Mouse (Mus musculus) mesoderm, embryonic 11.5 days (tissue): Measurements from ENCODE around the gene Camkmt.

Experiments
- DNase-seq: peaks from one replicate; pipeline ENCODE4 v3.0.0-alpha.2; 2012; ENCODE audit warnings: low read depth, low spot score

The Camkmt gene

DNA sequence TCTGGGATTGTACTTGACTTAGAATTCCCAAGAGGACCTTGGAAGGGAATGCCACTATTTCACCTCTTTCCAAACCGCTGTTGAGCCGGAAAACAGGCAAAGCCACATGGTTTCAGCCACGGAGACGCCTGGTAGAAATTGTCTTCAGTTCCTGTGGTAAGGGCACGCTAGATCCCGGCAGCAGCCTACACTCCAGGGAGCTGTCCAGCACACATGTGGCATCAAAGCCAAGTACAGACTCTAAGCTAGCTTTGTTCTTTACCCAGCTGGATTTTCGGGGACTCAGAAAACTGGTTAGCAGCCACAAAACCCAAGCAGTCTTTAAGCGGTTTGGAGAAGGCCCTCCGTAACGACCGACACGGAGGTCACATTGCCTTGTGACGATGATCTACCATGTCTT, 281.7 kb downstream of the Camkmt start:
- DNase-seq: peak; percentile 42

DNA sequence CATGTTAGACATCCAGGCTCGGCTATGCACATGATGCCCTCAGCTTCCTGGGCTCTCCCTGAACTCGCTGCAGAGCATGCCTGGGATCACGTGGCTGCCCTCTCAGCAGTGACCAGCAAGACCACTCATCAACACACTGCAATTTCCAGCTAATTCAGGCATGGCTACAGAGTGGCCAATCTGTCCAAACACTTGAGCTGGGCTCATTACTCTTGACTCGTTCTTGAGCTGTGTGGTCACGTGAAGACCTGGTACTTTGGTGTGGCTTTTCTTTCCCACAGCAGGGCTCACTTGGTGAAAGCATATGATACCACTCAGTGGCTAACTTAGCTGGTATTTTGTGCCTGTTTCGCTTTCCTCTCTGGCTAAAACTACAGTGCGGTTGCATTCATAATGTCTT, 282.2 kb downstream of the Camkmt start:
- no peak for DNase-seq

DNA sequence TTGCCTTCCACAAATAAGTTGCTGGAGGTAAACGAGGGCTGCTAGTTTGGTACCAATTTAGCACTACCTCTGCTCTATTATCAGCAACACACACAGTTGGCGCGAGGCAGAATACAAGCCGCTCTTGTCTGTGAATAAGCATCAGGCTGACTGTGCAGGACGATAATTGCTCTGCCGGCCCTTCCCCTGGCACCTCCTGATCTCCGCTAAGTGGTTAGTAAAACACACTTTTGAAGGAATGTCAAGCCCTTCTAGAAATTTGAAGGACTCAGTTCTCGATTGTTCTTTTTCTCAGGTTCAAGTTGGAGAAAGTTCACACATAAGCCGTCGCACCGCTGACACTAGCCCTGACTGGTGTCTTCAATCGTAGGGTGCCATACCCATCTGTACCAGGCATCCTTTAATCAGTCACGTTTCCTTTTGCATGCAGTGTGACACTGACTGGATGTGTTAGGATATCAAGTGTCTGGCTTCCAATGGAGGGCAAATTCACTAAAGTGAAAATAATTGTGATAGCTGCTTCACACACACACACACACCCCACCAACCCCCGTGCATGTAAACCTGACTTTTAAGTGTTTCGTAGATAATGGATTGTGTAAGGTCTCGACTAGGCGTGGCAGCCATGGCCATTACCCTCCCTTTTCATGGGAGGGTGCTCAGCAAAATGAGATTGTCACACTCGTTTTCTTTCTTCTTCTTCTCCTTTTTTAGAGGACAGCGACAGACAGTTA, 283.9 kb downstream of the Camkmt start:
- DNase-seq: no peak

DNA sequence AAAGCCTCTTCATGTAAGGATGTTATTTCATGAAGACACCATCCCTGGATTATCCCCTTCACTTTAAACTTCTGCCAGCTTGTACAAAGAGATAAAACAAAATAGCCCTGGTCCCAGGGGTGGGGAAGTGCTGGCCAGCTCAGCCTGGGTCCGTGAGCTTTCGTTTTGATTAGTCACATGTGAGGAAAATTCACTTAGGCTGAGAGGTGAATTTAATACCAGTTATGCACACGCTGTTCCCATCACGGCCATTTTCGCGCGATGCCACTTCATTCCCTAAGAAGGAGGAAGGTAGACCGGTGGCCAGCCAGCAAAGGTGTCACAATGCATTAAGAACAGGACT, 284.5 kb downstream of the Camkmt start:
- DNase-seq: no peak

DNA sequence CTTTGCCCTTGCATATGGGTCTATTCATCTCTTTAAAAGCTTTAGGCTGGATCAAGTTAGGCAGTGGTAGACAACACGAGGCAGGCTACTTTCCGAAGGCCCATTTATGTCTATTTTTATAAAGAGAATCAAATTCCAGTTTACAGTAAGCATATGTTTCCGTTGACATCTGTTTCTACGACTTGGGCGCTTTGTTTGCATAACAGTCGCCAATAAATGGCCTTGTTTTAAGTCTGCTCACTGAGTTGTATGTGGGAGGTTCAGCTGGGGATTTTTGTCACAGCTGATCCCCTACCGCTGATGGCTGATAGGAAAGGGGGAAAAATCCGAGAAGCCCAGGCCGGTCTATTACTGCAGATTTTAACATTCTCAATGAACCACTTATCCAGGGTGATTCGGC, 285.2 kb downstream of the Camkmt start:
- DNase-seq: no peak

DNA sequence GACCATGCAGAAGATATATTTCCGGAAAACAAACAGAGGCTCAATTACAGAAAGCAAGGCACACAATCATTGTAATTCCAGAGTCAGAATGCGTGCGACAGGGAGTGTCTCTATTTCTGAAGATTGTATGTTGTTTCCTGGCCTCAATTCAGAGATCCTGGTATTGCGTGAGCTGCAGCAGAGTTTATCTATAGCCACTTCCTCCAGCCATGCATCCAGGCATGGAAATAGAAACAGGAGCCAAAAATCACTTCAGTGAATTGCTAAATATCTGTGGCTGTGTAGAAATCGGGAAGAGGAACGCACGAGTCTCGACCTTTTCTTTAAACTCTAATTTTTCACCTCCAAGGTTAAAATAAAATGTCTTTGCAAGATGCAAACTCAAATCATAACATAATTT, 287.1 kb downstream of the Camkmt start:
- DNase-seq: no peak

DNA sequence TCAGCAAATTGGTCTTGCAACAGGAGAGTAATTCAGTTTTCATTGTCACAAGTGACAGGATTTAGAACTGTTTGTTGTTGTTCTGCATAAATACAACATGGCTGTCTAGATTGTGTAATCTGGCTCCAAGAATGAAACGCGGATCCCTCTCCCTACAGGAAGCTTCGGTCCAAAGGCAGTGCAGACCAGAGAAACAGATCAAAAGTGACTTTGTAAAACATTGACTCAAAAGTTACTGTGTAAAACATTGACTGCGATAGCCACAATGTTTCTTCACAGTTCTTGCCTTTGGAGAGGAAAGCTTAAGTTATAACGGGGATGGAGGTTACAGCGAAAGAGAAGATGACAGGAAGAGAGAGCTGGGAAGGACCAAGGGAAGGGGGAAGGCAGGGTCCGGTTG, 288.7 kb downstream of the Camkmt start:
- no peak for DNase-seq

DNA sequence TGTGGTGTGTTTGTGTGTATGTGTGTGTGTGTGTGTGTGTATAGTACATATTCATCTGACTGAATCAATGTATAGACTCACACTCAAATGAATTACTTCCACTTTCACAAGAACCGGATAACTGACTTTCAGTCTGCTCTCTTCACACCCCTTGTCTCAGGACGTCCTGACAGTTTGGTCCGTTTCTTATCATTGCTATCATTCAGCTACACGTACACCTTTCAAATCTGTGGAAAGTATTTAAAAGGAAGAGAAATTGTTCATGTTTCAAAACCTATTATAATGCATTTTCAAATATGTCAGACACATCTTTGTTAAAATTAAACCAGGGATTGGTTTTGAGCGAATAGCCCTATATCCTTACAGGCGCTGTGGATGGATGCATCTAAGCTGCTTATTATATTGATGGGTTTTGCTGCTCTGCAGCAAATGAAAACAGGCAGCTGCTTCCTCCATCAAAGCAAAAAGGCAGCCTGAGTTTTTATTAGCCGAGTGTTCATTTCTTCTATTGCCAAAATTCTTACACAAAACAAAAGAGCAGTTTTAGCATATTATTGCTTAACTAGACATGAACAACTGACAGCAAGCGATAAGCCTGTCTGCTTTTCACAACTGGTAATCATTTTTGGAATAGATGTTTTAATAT, 291.3 kb downstream of the Camkmt start:
- DNase-seq: no peak

DNA sequence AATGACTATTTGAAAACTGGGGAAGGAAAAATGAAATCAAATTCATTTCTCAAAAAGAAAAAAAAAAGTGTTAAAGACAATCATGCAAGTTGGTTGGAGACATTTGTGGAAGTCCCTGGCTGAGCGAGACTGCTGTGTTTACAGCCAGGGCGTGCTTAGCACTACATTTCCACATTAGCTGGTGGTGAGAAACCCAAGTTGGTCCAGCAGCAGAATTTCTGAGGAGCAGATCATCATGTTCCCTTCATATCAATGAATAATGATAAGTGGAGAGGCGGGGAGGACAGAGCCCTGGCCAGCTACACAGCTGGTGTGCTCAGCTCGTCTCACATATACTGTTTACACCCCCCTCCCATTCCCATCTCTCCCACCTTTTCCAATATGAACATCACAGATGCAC, 292.0 kb downstream of the Camkmt start:
- no peak for DNase-seq

DNA sequence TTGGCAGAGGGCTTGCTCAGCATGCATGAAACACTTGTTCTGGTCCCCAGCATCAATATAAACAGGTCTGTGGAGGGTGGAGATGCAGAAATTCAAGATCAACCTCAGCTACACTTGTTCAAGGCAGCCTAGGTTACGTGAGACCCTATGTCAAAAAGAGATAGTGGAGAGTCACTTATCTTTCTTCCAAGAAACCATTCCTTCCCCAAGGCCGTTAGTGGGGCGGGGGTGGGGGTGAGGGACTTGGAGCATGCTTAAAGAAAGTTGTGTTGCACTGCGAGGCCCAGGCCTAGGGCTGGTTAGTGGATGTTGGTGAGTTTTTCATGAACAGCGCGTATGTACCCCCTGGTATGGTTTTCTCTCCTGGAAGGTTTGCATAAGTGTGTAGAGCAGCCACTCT, 292.6 kb downstream of the Camkmt start:
- no peak for DNase-seq

DNA sequence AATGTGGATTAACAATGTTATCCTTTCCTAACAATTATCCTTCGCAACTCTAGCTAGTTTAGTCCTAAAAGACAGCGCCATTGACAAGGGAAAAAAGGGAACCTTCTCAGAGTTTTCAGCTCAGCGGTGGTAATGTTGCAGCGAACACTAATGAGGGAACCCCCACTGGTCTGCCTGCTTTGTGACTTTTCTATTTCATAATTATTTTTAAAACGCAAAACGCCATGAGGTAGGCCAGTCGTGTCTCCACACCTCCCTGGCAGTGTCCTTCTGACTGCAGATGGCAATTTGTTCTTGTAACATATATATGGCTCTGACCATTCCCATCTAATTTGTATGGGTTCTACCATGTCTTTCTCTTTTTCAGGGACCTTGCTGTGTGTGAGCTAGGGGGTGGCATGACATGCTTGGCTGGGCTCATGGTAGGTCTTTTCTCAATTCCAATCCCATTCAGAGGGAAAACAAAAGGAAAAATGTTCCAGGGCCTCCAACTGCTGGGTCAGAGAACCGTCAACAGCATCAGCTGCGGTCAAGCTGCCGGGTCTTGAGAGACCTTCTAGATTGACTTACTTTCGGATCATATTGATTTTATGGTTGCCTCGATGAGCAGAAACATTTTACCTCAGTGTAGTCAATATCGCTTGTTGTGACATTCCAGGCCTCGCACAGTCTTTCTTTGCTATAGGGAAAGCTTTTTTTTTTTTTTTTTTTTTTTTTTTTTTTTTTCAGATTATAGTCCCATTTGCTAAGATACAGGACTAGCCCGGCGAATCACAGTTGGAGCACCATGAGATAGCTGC, 302.9 kb downstream of the Camkmt start:
- DNase-seq: no peak

DNA sequence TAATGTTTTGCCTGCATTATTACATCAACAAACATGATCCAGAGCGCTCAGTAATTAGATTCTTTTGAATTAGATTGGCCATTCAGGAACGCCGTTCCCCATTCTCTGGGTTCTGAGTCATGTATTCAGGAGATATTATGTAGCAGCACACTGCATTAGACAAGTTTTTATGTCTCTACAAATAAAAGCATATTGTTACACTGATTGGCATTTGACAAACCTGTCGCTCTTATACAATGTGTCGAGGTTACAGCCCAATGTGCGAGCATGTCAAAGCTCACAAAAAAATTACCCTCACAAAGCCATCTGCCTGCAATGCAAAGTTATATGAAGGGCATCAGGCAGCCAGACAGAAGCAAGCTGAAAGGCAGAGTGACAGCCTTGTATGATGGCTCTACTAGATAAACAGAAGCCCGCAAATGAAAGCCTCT, 303.6 kb downstream of the Camkmt start:
- no peak for DNase-seq

DNA sequence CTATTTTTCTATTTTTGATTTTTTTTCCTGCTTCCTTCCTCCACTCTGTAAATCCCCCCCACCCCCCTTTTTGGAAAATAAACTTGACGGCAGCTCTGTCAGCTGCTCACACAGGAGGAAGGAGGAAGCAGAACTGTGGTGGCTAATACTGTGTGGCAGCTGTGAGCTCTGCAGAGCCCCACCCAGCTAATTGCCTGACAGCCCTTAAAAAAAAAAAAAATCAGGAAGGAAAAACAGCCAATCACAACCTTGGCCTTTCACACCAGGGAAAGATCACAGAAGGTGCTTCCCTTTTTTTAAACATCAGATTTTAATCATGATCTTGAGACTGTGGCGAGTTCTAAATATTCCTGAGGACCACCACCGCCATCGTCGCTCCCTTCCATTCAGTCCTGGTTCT, 305.1 kb downstream of the Camkmt start:
- no peak for DNase-seq

DNA sequence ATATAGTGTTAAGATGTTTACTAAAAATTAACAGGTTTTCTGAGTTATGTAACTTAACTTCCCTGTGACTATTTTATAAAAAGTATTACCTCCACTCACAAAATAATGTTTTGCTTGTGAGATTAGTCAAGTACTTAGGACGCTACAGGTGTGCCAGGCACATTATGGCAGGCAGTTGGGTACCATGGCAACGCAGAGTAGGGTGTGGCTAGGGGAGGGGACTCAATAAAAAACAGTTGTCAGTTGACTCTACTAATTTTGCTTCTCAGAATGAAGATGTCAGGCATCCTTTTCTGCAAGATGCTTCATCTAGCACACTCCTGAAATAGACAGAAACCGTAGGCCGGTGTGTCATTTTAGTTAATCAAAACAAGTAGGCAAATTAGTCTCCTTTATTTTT, 310.4 kb downstream of the Camkmt start:
- DNase-seq: no peak

DNA sequence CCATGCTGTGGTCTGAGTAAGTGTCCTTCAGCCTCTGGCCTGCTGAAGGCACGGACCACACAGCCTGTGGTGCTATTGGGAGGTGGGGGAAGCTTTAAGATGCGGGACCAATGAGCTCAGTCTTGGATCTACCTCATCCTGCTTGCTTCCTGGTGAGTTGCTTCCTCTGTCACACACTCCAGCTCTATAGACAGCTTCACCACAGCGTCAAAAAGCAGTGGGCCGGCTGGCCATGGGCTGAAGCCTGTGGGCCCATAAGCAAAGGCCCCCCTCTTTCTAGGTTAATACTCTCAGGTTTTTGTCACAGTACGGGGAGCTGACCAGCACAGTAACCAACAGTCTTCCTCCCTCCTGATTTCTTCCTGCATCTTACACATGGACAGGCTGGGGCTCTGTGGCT, 314.8 kb downstream of the Camkmt start:
- no peak for DNase-seq

DNA sequence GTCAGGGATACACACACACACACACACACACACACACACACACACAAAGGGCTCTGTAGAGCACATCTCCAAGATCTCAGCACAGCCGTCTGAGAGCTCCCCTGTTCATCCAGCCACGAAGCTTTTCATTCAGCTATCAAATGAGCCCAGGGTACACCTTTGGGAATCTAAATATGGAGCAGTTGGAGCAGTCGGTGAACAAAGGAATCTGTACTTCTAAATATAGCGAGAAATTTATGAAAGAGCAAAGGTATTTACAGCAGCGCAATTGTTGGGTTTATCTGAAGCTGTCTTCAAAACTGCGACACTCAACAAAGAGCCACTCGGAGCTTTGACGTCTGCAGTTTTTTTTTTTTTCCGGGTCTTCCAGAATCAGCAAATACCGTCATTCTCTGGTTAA, 315.8 kb downstream of the Camkmt start:
- no peak for DNase-seq

DNA sequence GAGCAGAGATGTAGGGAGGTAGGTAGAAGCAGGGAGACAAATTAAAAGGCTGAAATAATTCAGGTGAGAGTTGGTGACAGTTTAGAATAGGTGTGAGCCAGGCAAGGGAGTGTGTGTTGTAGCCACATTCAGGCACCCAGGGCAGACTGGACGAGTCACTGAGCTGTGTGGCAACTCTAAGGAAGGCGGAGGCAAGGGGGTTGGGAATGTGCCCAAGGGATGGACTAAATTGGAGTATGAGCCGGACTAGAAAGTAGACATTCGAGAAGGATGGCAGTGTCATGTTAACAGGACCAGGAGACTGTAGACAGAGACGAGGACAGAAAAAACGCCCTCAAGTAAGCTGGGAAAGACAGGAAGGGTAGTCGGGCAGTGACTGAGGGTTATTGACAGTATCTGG, 338.5 kb downstream of the Camkmt start:
- DNase-seq: no peak

DNA sequence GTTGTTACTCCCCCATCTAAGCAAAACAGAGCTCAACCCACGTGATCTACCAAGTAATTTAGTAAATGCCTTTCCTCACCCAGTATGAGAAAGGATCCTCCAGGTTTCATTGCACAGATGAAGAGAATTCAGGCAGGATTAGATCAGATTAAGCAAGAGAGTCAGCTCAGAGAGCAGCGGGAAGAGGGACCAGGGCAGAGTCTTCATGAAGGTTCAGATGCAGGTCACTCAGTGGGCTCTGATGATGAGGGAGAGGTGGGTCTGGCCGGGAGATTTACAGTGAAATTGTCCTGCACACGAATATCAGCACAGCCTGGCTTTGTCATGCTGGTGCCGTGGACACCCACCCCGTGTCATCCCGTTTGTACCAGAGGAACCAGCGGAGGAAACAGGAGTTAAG, 342.6 kb downstream of the Camkmt start:
- DNase-seq: no peak

DNA sequence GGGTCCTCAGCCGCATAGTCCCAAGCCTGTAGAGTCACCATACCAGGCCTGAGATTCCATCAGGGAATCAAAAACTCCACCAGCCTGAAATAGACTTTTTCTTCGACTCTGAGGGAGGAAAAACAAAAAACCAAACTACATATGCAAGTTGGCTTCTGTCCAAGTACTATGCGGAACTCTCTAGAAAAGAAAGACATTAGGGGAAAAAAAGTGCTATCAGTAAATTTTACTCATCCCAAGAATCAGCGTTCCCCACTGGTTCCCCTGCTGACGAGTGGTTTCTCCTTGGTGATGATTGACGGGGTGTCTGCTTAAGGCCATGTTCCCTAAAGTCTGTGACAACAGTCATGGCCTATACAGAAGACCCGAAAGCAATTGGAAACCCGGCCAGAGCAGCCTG, 352.7 kb downstream of the Camkmt start:
- DNase-seq: no peak

DNA sequence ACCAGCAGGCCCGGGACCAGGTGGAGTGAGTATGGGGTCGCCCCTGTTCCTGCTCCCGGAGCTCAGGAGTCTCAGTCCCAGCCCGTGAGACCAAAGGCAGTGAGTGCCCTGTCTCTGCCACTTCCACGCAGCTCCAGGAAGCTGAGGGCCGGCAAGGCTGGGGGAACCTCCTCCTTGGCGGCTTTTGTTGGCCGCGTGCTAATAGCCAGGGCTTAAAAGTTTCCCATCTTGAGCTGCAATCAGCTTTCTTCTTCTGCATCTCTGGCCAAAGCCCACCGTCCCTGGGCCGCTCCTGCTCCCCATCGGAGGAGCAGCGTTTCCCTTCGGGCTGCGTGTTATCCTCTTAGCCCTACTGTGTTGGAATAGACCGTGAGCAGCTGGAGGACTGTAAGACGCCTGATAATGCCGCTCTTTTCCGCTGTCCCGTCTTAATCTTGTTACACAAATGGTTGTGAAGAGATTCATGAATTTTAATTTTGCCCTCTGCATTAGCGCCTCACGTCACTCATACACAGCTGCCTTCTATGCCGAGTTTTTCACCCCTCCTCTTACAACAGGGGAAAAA, 364.1 kb downstream of the Camkmt start:
- no peak for DNase-seq

DNA sequence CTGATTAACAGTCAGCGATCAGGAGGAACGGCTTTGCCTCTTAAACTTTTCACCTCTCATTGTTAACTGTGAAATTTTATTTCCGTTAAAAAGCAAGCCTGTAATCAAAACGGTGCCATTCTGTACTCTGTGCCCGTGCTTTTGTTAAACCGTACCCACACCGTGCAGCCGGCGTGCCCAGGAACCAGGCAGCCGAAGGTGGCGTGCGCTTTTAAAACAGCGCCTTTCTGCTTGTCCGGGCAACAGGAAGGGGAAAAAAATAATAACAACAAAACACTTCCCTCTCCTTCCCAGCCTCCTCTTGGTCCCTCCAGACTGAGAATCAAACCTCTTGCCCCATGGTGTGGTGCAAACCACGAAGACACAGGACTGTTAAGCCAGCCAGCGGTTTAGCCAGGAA, 364.7 kb downstream of the Camkmt start:
- no peak for DNase-seq

DNA sequence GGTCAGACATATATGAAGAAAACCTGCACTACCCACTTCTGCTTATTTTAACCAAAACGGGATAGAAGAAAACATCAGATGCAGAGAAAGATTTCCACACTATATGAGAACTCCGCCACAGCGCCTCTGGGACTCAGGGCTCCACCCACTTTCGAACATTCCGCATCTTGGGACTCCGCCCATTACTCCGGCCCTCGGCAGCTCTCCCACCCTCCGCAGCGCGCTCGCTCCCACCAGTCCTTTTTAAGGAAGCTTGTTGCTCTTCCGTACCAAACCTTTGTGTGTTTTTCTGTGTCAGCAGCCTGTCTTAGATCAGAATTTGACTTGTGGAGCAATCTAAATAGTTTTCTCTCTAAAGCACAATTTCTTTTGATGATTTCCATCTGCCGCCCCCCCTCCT, 367.7 kb downstream of the Camkmt start:
- peak; percentile 63 for DNase-seq

DNA sequence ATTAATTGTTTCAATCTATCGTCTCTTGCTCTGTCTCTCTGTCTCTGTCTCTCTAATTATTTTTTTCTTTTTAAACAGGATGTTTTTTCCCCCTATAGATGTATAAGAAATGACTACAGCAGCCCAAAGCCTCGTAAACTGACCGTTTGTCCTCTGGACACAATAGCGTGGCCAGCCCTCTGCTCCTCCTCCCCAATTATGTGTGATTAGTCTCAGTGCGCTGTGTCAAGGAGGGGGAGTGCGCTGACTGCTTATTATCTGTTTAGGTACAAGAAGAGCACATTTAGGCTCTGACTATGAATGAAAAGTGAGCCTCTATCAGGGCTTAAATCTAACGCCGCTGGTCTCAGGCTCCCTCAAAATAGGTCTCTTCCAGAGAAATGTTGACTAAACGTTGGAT, 368.2 kb downstream of the Camkmt start:
- no peak for DNase-seq
